Mouse (Mus musculus) spleen, adult 2 months (tissue): ENCODE data around the gene Adgrd1. TPM values are rescaled to one million over a fixed set of nuclear protein-coding genes. Genes with fewer than 3 reads are reported as not detected.

Experiments
- DNase-seq, 2 experiments: peaks; one replicate each; pipeline versions ENCODE4 v3.0.0 to v3.0.0-alpha.2; 2012 to 2021; ENCODE audit warnings: low spot score in 2 of 2, low read depth in 1 of 2
- H3K27ac ChIP-seq: fragments of 200-500 bp; 2 replicates; pipeline ENCODE4 v1.5.1; 2012; ENCODE audit warnings: low read length, inconsistent platforms; ENCODE audit not compliant: insufficient read depth
- H3K27me3 ChIP-seq: fragments of 200-500 bp; 2 replicates; pipeline ENCODE4 v1.6.1; 2012; ENCODE audit warnings: mild to moderate bottlenecking, moderate library complexity, low read length, inconsistent platforms; ENCODE audit not compliant: control insufficient read depth, insufficient read depth
- H3K36me3 ChIP-seq: fragments of 200-500 bp; 2 replicates; pipeline ENCODE4 v1.6.1; 2012; ENCODE audit warnings: mild to moderate bottlenecking, low read length, inconsistent platforms; ENCODE audit not compliant: control insufficient read depth, insufficient read depth
- H3K4me1 ChIP-seq: fragments of 200-500 bp; 2 replicates; pipeline ENCODE4 v1.6.1; 2011; ENCODE audit warnings: inconsistent platforms; ENCODE audit not compliant: control insufficient read depth, insufficient read depth, insufficient read length
- H3K4me3 ChIP-seq: fragments of 200-500 bp; 2 replicates; pipeline ENCODE4 v1.5.1; 2011; ENCODE audit warnings: mild to moderate bottlenecking, inconsistent platforms; ENCODE audit not compliant: insufficient read depth, insufficient read length; ENCODE audit errors: extremely low read depth
- CTCF ChIP-seq: fragments of 200-500 bp; IDR thresholded peaks from 2 replicates; pipeline ENCODE4 v1.5.1; 2011; ENCODE audit warnings: mild to moderate bottlenecking, inconsistent platforms; ENCODE audit not compliant: insufficient read depth, insufficient read length, insufficient replicate concordance; ENCODE audit errors: extremely low read depth
- POLR2A ChIP-seq: fragments of 200-500 bp; IDR thresholded peaks from 2 replicates; pipeline ENCODE4 v1.6.1; 2011; ENCODE audit warnings: low read depth, low read length, inconsistent platforms
- WGBS: fragments of 180-500 bp; shearing (Covaris S2); methylation state at CpG from one replicate; pipeline ENCODE4 v1.1.7; 2018; 5-methylcytosine and 5-hydroxymethylcytosine counted together
- polyA plus RNA-seq: library from polyadenylated mRNA; depleted of rRNA; stranded (reverse); fragments of >200 nt; gene quantifications from 2 replicates; pipeline ENCODE4 v1.2.3, GENCODE M21; 2012

The Adgrd1 gene
- polyA plus RNA-seq, 1 experiment: 1.2 TPM

DNA sequence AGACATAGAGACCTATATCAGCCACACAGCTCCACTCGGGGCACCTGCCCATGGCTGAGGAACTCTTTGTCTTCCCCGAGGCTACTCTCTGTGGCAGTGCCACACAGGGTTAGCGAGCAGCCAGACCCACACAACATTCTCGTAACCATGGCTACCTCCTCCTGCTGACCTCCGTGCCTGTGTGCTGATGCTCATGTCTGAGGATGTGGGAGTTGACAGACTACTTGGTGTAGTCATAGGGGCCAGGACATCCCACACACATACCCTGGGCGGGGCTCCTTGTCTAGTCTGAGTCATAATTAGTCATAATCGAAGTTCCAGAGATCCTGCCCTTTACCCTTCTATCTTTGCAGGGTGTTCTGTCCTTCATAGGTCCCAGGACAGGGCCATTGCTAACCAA lies 93.5 kb downstream of the Adgrd1 start:
- no peaks in the 10 kb centered on the region for H3K36me3 ChIP-seq
- H3K4me3 ChIP-seq: no peak overlapping the region
- H3K4me1 ChIP-seq: no peaks in the 10 kb centered on the region
- no peak for DNase-seq
- H3K27me3 ChIP-seq: no peaks in the 10 kb centered on the region
- TF ChIP-seq POLR2A (no peak), CTCF (no peak)
- H3K27ac ChIP-seq: no peak overlapping the region
- WGBS: 84% methylated on average over 7 of the region's 7 CpGs

DNA sequence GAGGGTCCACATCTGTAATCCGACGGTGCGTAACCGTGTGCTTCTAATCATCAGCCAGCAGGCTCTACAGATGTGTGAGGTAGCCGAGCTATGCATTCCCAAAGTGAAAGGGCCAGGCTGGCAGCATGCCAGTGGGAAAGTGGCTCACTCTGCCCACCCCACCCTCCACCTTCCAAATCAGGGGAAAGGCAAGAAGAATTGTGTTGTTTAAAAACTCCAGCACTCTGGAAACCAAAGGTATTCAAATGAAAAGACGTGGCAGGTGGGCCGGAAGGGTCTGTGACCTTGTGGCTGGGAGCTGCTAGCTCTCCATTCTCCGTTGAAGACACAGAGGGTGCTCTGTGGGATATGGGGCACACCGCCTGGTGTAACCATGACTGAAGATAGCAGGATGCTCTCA lies 100.0 kb downstream of the Adgrd1 start:
- no peak for DNase-seq
- Histone ChIP-seq H3K27ac (no peak overlapping the region), H3K27me3 (no peaks in the 10 kb centered on the region), H3K4me1 (no peaks in the 10 kb centered on the region), H3K36me3 (no peaks in the 10 kb centered on the region), H3K4me3 (no peak overlapping the region)
- TF ChIP-seq POLR2A (no peak), CTCF (no peak)
- WGBS: 86% methylated on average over 9 of the region's 9 CpGs

DNA sequence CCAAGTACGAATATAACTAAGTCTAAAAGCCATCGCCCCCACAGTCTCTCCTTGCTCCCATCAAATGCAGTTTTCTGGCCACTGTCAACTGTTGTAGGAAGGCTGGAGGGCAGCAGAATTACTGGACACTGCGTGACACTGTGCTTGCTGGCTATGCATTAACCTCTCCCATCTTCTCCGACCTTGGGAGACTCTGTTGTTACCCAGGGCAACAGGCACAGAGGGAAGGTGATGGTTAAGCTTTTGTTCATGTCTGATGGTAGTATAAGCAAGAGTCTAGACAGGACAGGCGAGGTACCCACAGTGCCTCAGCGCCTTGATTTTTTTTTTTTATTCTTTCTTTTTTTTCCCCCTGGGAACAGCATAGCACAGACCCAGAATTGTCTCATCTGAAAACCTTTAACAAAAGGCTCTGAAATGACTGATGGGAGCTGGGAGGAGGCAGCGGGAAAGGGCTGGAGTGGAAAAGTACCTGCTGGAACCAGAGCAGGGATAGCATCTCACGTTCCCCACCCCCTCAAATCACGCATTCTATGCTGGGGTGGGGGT lies 100.5 kb downstream of the Adgrd1 start:
- Histone ChIP-seq H3K4me3 (no peak overlapping the region), H3K4me1 (no peaks in the 10 kb centered on the region), H3K36me3 (no peaks in the 10 kb centered on the region), H3K27me3 (no peaks in the 10 kb centered on the region), H3K27ac (no peak overlapping the region)
- 89% methylated on average over 9 of the region's 9 CpGs for WGBS
- no peak for DNase-seq
- TF ChIP-seq CTCF (no peak), POLR2A (no peak)

DNA sequence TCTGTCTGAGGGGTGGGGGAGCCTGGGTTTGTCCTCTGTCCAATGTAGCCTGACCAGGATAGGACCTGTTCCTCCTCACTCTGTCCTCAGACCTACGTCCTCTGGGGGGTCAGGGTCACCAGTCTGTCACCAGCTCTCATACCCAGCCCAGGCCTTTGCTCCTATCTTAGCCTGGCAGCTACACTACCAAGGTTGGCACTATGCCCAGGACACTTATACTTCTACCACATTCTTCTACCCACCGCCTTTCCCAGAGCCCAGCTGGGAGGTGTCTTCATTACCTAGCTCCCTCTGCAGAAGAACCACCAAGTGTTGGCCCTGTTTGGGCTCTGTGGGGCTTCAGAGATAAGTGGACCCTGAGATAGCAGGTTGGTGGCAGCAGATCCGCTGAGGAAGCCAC lies 103.6 kb downstream of the Adgrd1 start:
- WGBS: 49% methylated on average over 3 of the region's 3 CpGs
- H3K27ac ChIP-seq: no peak overlapping the region
- DNase-seq: no peak

DNA sequence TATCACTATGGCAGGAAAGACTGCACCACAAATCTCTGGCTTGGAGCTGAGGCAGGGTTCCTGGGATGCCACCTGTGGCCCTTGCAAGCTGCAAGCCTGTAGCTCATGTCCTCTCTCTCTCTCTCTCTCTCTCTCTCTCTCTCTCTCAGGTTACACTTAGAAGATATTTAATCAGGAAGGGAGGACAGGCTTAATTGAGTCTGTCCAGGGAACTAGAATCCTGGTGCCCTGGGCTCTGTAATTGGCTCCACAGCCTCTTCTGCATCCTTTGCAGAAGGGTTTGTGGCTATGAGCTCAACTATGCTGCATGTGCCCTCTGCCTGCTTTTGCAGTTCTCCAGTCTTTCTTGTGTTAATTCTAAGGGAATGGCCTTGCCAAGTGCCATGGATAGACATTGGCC lies 111.7 kb downstream of the Adgrd1 start:
- TF ChIP-seq POLR2A (no peak), CTCF (no peak)
- H3K27ac ChIP-seq: no peak overlapping the region
- H3K4me1 ChIP-seq: no peaks in the 10 kb centered on the region
- DNase-seq: no peak
- H3K4me3 ChIP-seq: no peak overlapping the region
- H3K27me3 ChIP-seq: no peaks in the 10 kb centered on the region
- H3K36me3 ChIP-seq: no peaks in the 10 kb centered on the region

More for the DNA sequence above, 103.6 kb downstream of the Adgrd1 start:
- no peaks in the 10 kb centered on the region for H3K36me3 ChIP-seq
- H3K4me3 ChIP-seq: no peak overlapping the region
- no peaks in the 10 kb centered on the region for H3K27me3 ChIP-seq
- TF ChIP-seq CTCF (no peak), POLR2A (no peak)
- H3K4me1 ChIP-seq: no peaks in the 10 kb centered on the region

DNA sequence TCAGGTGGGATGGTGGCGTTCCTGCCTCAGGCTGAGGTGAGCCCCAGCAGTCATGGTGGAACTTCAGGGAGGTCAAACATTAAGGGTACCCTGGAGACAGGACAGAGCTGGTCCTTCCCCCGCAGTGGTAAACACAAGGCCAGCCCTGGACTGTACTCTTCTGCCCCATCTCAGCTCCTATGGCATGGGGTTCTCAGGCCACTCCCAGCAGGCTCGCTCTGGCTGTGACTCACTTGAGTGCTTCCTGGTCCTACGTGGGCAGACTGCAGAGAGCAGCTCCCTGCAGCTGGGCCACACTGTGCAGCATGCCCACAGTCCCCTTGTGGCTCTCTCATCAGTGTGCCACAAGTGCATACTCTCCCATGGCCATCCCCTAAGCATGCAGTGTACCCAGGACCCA lies 112.3 kb downstream of the Adgrd1 start:
- no peak for DNase-seq
- TF ChIP-seq CTCF: no peak
- no peak for TF ChIP-seq POLR2A
- H3K4me3 ChIP-seq: no peak overlapping the region
- H3K4me1 ChIP-seq: no peaks in the 10 kb centered on the region
- WGBS: 55% methylated on average over 4 of the region's 4 CpGs
- H3K27me3 ChIP-seq: no peaks in the 10 kb centered on the region
- H3K27ac ChIP-seq: no peak overlapping the region
- no peaks in the 10 kb centered on the region for H3K36me3 ChIP-seq

DNA sequence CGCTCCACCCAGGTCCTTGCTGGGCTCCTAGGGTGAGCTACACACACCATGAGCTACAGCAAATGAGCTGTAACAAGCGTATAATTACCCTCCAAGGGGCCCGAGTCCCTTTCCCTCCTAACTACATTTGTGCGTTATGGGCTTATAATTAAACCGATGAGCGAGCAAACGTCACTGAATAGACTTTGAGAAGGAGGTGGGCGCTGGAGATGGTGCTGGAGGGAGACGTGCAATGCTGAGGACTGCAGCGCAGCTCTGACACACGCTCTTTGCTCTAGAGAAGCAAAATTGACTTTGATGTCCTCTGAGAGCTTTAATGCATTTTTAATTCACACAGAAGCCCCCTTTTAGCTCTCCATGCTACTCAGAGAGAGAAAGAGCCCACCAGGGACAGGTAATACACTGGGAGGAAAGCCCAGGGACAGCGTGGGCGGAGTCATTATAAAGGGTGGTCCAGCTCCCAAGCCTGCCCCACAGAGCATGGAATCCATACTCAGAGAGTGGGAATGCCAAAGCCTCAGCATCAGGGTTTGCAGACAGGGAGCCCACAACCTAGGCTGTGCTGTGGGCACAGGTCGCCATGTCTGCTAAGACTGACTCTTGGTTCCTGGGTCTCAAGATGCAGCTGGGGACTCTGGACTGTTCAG lies 115.0 kb downstream of the Adgrd1 start:
- no peak for DNase-seq
- WGBS: 84% methylated on average over 14 of the region's 14 CpGs
- TF ChIP-seq CTCF (no peak), POLR2A (no peak)

DNA sequence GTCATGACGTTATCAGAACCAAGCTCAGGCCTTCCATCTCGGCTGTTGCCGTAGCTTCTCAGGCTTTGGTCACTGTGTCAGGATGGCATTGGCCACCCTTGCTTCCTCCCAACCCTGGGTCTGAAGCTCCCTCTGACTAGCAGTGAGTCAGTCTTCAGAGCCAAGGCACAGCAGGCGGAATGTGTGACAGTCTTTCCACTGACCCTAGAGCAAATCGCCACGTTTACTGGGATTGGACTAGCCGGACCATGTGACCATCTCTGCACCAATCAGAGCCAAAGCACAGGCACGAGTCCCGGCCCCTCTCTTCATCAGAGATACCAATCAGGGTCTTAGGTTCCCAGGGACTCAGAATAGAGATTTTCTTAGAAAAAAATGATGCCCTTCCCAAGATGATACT lies 117.5 kb downstream of the Adgrd1 start:
- TF ChIP-seq CTCF: no peak
- TF ChIP-seq POLR2A: no peak
- no peaks in the 10 kb centered on the region for H3K27me3 ChIP-seq
- H3K4me3 ChIP-seq: no peak overlapping the region
- H3K27ac ChIP-seq: no peak overlapping the region
- no peaks in the 10 kb centered on the region for H3K36me3 ChIP-seq
- no peak for DNase-seq
- no peaks in the 10 kb centered on the region for H3K4me1 ChIP-seq
- WGBS: 59% methylated on average over 9 of the region's 9 CpGs

More for the DNA sequence above, 115.0 kb downstream of the Adgrd1 start:
- H3K27me3 ChIP-seq: no peaks in the 10 kb centered on the region
- H3K4me1 ChIP-seq: no peaks in the 10 kb centered on the region
- no peak overlapping the region for H3K27ac ChIP-seq
- H3K4me3 ChIP-seq: no peak overlapping the region
- no peaks in the 10 kb centered on the region for H3K36me3 ChIP-seq
